Mouse (Mus musculus) E14TG2a.4 (cell line): Measurements from ENCODE around the gene Id1.

Experiments used
- CTCF ChIP-seq: conservative IDR thresholded peaks from 2 replicates; pipeline ENCODE4 v1.5.1; 2014; ENCODE audit warnings: low read length
- POU5F1 ChIP-seq: IDR thresholded peaks from 2 replicates; pipeline ENCODE4 v1.6.1; 2014; ENCODE audit warnings: low read length, borderline replicate concordance

GRCm38 (mm10) chr2:152725178-152725750 lies 10.8 kb upstream of the Id1 start:
- TF ChIP-seq CTCF (no peak), POU5F1 (no peak)
